Mouse (Mus musculus) thymus, adult 2 months (tissue): Measurements from ENCODE around the gene Usp30.

Experiments
- CTCF ChIP-seq: fragments of 200-500 bp; IDR thresholded peaks from 2 replicates; pipeline ENCODE4 v1.5.1; 2012; ENCODE audit warnings: mild to moderate bottlenecking, control low read depth, low read length, moderate library complexity, borderline replicate concordance; ENCODE audit not compliant: control insufficient read depth, poor library complexity, insufficient read depth; ENCODE audit errors: extremely low read depth
- POLR2A ChIP-seq: fragments of 200-500 bp; IDR thresholded peaks from 2 replicates; pipeline ENCODE4 v1.6.1; 2012; ENCODE audit warnings: mild to moderate bottlenecking, low read length, control low read depth, moderate library complexity; ENCODE audit not compliant: control insufficient read depth, poor library complexity, insufficient read depth; ENCODE audit errors: extremely low read depth

DNA sequence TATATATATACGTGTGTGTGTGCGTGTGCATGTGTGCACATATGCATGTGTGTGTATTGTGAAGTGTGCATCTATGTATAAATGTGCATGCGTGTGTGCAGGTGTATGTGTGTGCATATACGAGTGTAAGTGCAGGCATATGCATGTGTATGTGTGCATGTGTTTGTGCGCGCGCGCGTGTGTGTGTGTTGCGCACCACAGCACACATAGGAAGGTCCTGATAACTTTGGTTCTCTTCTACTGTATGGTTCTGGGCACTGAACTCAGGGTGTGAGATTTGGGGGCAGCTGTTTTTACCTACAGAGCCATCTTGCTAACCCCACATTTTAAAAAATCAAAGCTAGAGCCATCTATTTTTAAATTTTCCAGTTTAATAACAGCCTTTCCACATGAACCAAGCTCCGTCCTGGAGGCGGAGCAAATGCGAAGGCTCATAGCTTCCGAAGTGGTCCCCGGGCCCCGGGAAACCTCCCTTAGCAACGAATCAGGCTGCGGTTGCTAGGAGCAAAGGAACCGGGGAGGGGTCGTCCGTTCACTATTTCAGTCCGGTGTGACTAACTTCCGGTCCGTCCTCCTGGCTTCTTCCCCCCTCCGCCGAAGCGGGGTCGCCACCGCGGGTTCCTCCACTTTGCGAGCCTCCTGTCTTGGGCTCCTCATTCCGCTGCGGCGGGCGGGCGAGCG lies 34.6 kb downstream of the Usp30 start:
- TF ChIP-seq CTCF (no peak), POLR2A (no peak)
